In genomic region chr19:47315091-47315916, GRCm38 (mm10) we compare ENCODE assay signal across 8 mouse cellular contexts.
DNase-seq lines count a peak whose midpoint lies in the region; ATAC-seq and TF ChIP-seq lines count a peak whose summit lies in the region.

No protein-coding gene starts in this region.

- no peaks in the 10 kb centered on the region for H3K27me3 ChIP-seq in limb, embryonic 15.5 days

- no peaks in the 10 kb centered on the region for H3K9me3 ChIP-seq in limb, embryonic 15.5 days

- no peak for TF ChIP-seq CTCF in gastrocnemius, adult 2 months (IDR thresholded peaks at IDR 0.05)

- H3K36me3 ChIP-seq in limb, embryonic 15.5 days = peaks cover 16% of the 10 kb centered on the region

- peak overlapping the region; percentile 15; the same call in 1 of the 2 replicates for H3K9ac ChIP-seq in limb, embryonic 15.5 days

- peaks cover 97% of the 10 kb centered on the region for H3K4me1 ChIP-seq in limb, embryonic 15.5 days

- peak overlapping the region; percentile 81 for H3K4me2 ChIP-seq in limb, embryonic 15.5 days

- DNase-seq in gastrocnemius, adult 2 months = no peak
- no peak for DNase-seq in gastrocnemius, postnatal 36 days
- DNase-seq in urinary bladder, postnatal 25 days (ENCODE audit: low spot score) = peak; percentile 50
- no peak for DNase-seq in urinary bladder, postnatal 4 days (ENCODE audit: low spot score in 2 of 2)
- DNase-seq in adrenal gland, adult 8-10 months = no peak
- no peak for DNase-seq in layer of hippocampus, postnatal 14 days (ENCODE audit: low spot score in 2 of 2)
- no peak for DNase-seq in layer of hippocampus, postnatal 36 days

- 37% methylated on average over 14 of the region's 14 CpGs for WGBS in limb, embryonic 15.5 days

- intact Hi-C loops in gastrocnemius, adult 2 months (cut with DNase I) = loop anchor here (5.0 kb wide), 1 partner anchor 38 kb away; no protein-coding TSS in a partner anchor
- intact Hi-C loops in gastrocnemius, postnatal 36 days (cut with DNase I) = loop anchor here (5.0 kb wide), 1 partner anchor 33 kb away; no protein-coding TSS in a partner anchor

- no peak for ATAC-seq in limb, embryonic 15.5 days (ENCODE audit: insufficient number of reproducible peaks, low FRiP score, low TSS enrichment, low read depth)

- peak overlapping the region; percentile 96 for H3K27ac ChIP-seq in gastrocnemius, adult 2 months
- peak overlapping the region; percentile 96 for H3K27ac ChIP-seq in limb, embryonic 15.5 days

- peak overlapping the region; percentile 78 for H3K4me3 ChIP-seq in gastrocnemius, adult 2 months
- H3K4me3 ChIP-seq in limb, embryonic 15.5 days = peak overlapping the region; percentile 68
